In genomic region chr11:103360661-103361081, GRCm38 (mm10) we compare ENCODE assay signal across 8 mouse cellular contexts. TPM values are rescaled to one million over a fixed set of nuclear protein-coding genes. Genes with fewer than 3 reads are reported as not detected.
DNase-seq lines count a peak whose midpoint lies in the region; ATAC-seq and TF ChIP-seq lines count a peak whose summit lies in the region.

No protein-coding gene starts in this region.

- H3K9me3 ChIP-seq in hindbrain, embryonic 12.5 days (replicated peaks), result no peaks in the 10 kb centered on the region
- no peaks in the 10 kb centered on the region for H3K9me3 ChIP-seq in midbrain, embryonic 12.5 days

- TF ChIP-seq CTCF in liver, adult 2 months (IDR thresholded peaks at IDR 0.05; ENCODE audit: low read depth, low read length), result no peak

- H3K79me2 ChIP-seq in liver, adult 2 months (ENCODE audit: control insufficient read depth, insufficient read depth, low read length), result no peaks in the 10 kb centered on the region

- TF ChIP-seq POLR2A in liver, adult 2 months (IDR thresholded peaks at IDR 0.05; ENCODE audit: extremely low read depth, insufficient read depth, low read length), result no peak

- no peak overlapping the region for H3K27ac ChIP-seq in liver, adult 2 months (replicated peaks; ENCODE audit: insufficient read depth, low read depth, low read length)
- H3K27ac ChIP-seq in hindbrain, embryonic 12.5 days, result no peak overlapping the region
- no peak overlapping the region for H3K27ac ChIP-seq in midbrain, embryonic 12.5 days (replicated peaks)

- ATAC-seq in hindbrain, embryonic 12.5 days (ENCODE audit: low FRiP score), result 0 out of 2 replicates have a peak, but pooled peaks have one; percentile 6
- ATAC-seq in midbrain, embryonic 12.5 days (ENCODE audit: low FRiP score, low read depth), result no peak; the same call in 1 of the 2 replicates

- H3K4me1 ChIP-seq in liver, adult 2 months (ENCODE audit: control insufficient read depth, insufficient read depth, low read length), result peaks cover 10% of the 10 kb centered on the region
- peaks cover 42% of the 10 kb centered on the region for H3K4me1 ChIP-seq in hindbrain, embryonic 12.5 days
- H3K4me1 ChIP-seq in midbrain, embryonic 12.5 days, result peaks cover 39% of the 10 kb centered on the region

- peak overlapping the region; percentile 86 for H3K9ac ChIP-seq in liver, adult 2 months (ENCODE audit: low read depth, low read length)
- H3K9ac ChIP-seq in hindbrain, embryonic 12.5 days, result peak overlapping the region; percentile 63
- peak overlapping the region; percentile 45; the same call in 1 of the 2 replicates for H3K9ac ChIP-seq in midbrain, embryonic 12.5 days (replicated peaks)

- DNase-seq in liver, adult 2 months (ENCODE audit: extremely low read depth, low read depth, low spot score), result no peak
- DNase-seq in liver (no peak), adipocyte (ENCODE audit: low spot score) (no peak)
- DNase-seq in embryo, embryonic 11 days, result peak; percentile 45
- no peak for DNase-seq in adrenal gland, adult (ENCODE audit: inconsistent age in 2 of 2, low spot score in 1 of 2)
- DNase-seq in gastrocnemius, adult 18-20 months (ENCODE audit: low spot score), result no peak

- H3K36me3 ChIP-seq in liver, adult 2 months (ENCODE audit: control insufficient read depth, insufficient read depth, low read length), result no peaks in the 10 kb centered on the region
- 0 out of 2 replicates have a peak, but pooled peaks cover 1% of the 10 kb centered on the region for H3K36me3 ChIP-seq in hindbrain, embryonic 12.5 days
- H3K36me3 ChIP-seq in midbrain, embryonic 12.5 days, result no peaks in the 10 kb centered on the region

- H3K27me3 ChIP-seq in liver, adult 2 months (ENCODE audit: control insufficient read depth, insufficient read depth, low read length), result peaks cover 5% of the 10 kb centered on the region
- H3K27me3 ChIP-seq in hindbrain, embryonic 12.5 days, result peaks cover 96% of the 10 kb centered on the region
- H3K27me3 ChIP-seq in midbrain, embryonic 12.5 days, result peaks cover 100% of the 10 kb centered on the region

- peak overlapping the region; percentile 78 for H3K4me2 ChIP-seq in hindbrain, embryonic 12.5 days (replicated peaks)
- peak overlapping the region; percentile 73 for H3K4me2 ChIP-seq in midbrain, embryonic 12.5 days (replicated peaks)

- peak overlapping the region; percentile 72 for H3K4me3 ChIP-seq in liver, adult 2 months (ENCODE audit: insufficient read depth, low read depth, low read length)
- peak overlapping the region; percentile 47 for H3K4me3 ChIP-seq in hindbrain, embryonic 12.5 days
- H3K4me3 ChIP-seq in midbrain, embryonic 12.5 days, result peak overlapping the region; percentile 47

- 6% methylated on average over 48 of the region's 48 CpGs for WGBS in liver, adult 2 months
- WGBS in hindbrain, embryonic 12.5 days, result 4% methylated on average over 47 of the region's 48 CpGs
- WGBS in midbrain, embryonic 12.5 days, result 4% methylated on average over 44 of the region's 48 CpGs

RNA-seq across cellular contexts. Expression of gene Arhgap27, which starts 2.8 kb away (rescaled TPM):
- 0.55 and 1.2 TPM in 2 replicates for total RNA-seq in liver, adult 2 months (2014; rRNA removed)
- 1.6 and 3.0 TPM in 2 replicates for polyA plus RNA-seq in liver, adult 2 months (2012; rRNA removed)
- polyA plus RNA-seq in hindbrain, embryonic 12.5 days (2016; fragmentation: Nextera tagmentation; extraction: Ambion mirVana), result 5.2 and 5.9 TPM in 2 replicates
- 4.3 and 4.4 TPM in 2 replicates for polyA plus RNA-seq in midbrain, embryonic 12.5 days (2016; fragmentation: Nextera tagmentation; extraction: Ambion mirVana)
- total RNA-seq in gastrocnemius, adult 18-20 months (2021), result 1 to 10 TPM; 6.1 to 6.8 TPM

RNA-seq across cellular contexts. Expression of gene Plekhm1, which starts 51.8 kb away (rescaled TPM):
- total RNA-seq in liver, adult 2 months (2014; rRNA removed), result 3.5 and 6.0 TPM in 2 replicates
- polyA plus RNA-seq in liver, adult 2 months (2012; rRNA removed), result 8.0 and 9.8 TPM in 2 replicates
- polyA plus RNA-seq in hindbrain, embryonic 12.5 days (2016; fragmentation: Nextera tagmentation; extraction: Ambion mirVana), result 11.5 and 12.1 TPM in 2 replicates
- 12.1 and 12.7 TPM in 2 replicates for polyA plus RNA-seq in midbrain, embryonic 12.5 days (2016; fragmentation: Nextera tagmentation; extraction: Ambion mirVana)
- total RNA-seq in gastrocnemius, adult 18-20 months (2021), result 10 to 100 TPM; 14.8 to 16.4 TPM
